Mouse (Mus musculus) adrenal gland, adult (tissue): ENCODE data around the gene Phka2.

Source experiments
- DNase-seq, 2 experiments: peaks; one replicate each; pipeline ENCODE4 v3.0.0; 2022 to 2023; ENCODE audit warnings: low spot score in 1 of 2; ENCODE audit not compliant: inconsistent age in 2 of 2

Gene Phka2

DNA sequence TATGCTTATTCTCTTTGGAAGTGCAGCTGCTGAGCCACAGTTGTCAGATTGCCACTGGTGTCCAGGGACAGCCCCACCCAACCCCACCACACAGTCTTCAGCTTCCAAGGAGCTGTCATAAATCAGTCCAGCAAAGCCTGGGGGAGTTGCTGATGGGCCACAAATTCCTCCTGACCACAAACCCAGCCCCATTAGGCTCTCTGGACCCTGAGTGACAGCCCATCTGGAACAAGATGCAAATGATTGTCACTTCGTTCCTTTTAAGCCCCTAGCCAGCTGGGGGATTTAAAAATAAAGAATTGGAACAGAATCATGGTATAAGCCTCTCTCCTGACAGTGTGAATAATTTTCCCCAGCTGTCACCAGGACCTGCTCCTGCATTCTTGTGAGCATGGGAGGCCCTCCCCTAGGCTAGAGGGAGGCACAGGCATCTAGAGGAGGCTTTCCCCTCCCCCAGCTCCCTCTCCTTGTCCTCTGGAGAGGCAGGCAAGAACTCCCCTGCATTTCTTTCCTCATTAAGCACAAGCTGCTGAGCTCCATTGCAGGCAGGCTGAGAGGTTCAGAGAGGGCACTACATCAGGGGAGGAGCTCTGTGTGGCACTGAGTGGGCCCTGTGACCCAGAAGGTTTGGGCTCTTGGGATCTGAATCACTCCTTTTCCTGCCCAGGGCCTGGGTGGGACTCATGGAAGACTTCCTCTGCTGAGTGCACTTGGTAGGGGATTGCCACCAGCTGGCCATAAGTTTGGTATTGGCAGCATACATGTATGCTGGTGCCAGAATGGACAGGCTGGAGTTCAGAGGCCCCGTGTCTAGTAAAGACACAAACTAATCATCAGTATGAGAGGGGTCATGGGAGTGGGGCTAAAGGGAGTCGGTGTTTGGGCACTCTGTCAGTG is 96.8 kb downstream of the Phka2 start:
- DNase-seq, result no peak

DNA sequence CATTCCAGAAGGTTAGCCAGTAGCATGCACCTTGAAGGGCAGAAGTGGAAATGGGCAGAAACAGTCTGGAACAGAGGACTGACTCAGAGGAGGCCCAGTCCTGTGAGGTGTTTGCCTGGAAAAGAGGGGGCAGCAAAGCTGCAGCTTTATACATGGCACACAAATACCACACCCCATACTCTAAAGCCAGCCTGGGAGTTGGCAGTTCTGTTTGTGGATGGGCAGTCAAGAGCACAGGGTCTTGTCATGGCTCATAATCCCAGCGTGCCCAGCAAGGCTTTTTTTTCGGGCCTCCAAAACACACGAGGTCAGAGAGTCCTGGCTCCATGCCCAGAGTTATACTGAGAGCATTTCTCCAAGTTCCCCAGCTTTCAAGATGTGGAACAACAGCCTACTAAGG is 99.1 kb downstream of the Phka2 start:
- peak; percentile 46 to 80 for DNase-seq

DNA sequence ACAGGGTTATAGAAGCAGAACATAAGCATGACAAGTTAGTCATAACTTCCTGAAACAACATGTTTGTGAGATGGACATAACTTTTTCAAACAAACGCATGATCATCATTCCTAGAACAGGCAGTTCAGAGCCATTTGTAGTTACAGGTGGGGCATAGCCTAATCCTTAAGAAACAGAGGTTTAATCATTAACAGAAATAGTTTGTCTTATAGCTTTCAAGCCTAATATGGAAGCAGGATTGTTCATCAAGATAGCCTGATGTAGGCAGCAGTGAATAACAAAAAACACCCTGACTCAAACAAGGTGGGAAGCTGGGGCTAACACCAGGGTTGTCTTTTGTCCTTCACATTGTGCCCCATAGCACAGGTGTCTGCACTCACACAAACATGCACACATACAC is 100.8 kb downstream of the Phka2 start:
- no peak for DNase-seq

DNA sequence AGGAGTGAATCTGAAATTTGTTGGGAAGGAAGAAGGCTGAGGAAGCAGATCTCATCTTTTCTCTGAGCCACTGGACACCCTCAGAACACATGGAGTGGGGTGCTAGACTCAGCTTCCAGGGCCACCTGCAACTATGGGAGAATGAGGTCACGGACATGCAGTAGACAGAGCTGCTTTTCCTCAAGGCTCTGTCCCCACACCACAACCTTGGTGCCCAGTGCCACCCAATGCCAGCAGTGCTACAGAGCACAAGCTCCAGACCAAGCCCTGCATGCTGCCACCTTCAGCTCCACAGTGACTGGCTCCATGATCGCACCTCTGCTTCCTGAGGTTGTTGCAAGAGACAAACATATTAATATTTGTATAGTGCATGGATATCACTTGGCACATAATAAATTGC is 101.3 kb downstream of the Phka2 start:
- peak; percentile 53 to 78 for DNase-seq

DNA sequence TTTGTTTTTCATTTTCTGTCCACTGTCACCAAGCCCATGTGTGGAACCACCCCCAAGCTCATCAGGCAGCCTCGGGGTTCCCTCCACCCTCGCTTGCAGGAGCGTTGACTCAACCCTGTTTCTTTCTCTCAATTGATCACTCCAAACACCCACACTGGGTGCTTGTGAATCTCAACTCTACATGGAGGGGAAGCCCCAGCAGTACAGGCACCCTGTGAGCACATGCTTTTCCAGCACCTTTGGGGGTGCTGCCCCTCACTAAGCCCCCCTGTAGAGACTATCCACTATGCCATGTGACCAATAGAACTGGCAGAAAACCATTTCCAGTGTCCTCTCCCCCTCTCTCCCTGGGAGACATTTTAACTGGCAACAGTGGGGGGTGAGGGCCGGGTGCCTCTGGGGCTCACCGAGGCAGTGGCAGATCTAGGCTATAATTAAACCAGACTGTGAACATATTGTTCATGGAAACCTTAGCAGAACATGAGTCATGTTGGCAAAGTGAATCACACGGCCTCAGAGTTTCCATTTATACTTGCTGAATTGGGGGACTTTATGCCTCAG is 102.1 kb downstream of the Phka2 start:
- peak; percentile 47 to 75 for DNase-seq

DNA sequence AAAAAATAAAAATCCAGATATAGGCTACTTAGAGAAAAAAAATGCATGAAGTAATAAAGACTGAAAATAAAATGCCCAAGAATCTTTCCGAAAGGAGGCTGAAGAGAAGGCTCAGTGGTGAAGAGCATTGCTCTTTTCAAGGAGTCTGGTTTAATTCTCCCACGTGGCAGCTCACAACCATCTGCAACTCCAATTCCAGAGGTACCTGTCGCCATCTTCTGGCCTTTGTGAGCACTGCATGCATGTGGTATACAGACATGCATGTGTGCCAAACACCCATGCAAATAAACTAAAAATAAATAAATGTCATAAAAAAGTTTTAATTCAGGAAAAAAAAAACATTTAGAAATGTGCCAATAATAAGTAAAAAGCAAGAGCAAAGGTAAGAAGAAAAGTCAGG is 107.9 kb downstream of the Phka2 start:
- peak in 1 of 2 experiments; percentile 75 for DNase-seq

DNA sequence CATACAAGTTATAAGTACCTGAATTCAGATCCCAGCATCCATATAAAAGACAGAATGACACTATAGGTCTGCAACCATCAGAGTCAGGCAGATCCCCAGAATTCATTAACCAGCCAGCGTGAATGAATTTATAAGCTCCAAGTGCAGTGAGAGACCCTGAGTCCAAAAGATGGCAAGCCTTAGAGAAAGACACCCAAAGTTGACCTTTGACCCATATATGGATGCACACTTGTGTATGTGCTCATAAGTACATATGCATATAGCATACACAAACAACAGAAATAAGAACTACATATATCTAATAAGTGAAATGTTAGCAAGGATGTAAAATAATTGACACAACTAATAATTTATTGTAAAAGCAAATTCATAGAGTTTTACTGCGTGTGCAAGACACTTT is 108.5 kb downstream of the Phka2 start:
- no peak for DNase-seq

DNA sequence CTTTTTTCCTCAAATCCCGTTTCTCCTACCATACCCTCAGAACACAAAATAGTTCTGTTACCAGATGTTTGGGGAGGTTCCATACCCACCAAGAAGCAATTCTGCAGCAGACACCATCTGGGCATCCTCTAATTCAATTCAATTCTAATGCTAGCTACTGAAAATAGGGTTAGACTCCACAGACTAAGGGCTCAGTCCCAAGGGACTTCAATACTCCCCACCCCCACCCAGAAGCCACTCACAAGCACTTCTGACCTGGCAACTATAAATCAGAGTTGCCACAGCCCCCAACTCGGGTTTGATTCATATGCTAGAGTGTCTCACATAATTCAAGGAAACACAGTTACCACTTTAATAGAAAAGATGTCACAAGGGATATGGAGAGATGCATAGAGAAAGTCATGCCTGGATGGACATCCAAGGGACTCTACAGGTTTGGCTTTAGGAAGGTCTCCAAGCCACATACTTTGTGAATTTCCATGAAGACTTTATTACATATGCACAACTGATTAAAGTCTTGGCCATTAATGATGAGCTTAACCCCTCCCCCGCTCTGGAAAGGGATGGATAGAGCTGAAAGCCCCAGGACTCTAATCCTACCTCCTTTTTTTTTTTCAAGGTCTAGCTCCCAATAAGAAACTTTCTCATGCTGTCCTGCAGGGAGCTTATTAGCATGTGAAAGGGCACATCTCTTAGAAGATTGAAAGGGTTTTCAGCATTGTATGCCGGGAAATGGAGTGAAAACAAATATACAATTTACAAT is 109.1 kb downstream of the Phka2 start:
- no peak for DNase-seq
